Mouse (Mus musculus): ENCODE results near the gene Ceacam9. TPM values are rescaled to one million over a fixed set of nuclear protein-coding genes. Genes with fewer than 3 reads are reported as not detected.
A peak's percentile ranks its signal among the peaks of the same experiment; 100 is the strongest.

Gene Ceacam9
- polyA plus RNA-seq, 1 experiment from 2014 or later: not detected

GRCm38 (mm10) chr7:16739056-16739604, 17.4 kb downstream of the Ceacam9 start:
- ATAC-seq: no peak
- ChIA-PET CTCF (interaction anchor here (1.9 kb wide), 1 partner anchor 110 kb away, joined by 6 read pairs; no protein-coding TSS in a partner anchor), POLR2A (no interaction called here)
- TF ChIP-seq CTCF (IDR thresholded peaks at IDR 0.05): no peak
- in situ Hi-C loops (cut with MboI; ENCODE audit: low pct_unique_long_range_greater_than_20kb): no loop called here
- H3K27me3 ChIP-seq: no peaks in the 10 kb centered on the region
- no peak for DNase-seq (ENCODE audit: low read depth, low spot score)

GRCm38 (mm10) chr7:16745373-16745772, 23.6 kb downstream of the Ceacam9 start:
- in situ Hi-C loops (cut with MboI; ENCODE audit: low pct_unique_long_range_greater_than_20kb): loop anchor here (5.0 kb wide), 1 partner anchor 52 kb away; no protein-coding TSS in a partner anchor
- DNase-seq (ENCODE audit: low read depth, low spot score) (no peak), ATAC-seq (no peak)
- TF ChIP-seq CTCF (IDR thresholded peaks at IDR 0.05): no peak
- no peaks in the 10 kb centered on the region for H3K27me3 ChIP-seq
- CTCF ChIA-PET: interaction anchor here (0.6 to 1.6 kb wide), 5 partner anchors 12 to 72 kb away, joined by 3 to 7 read pairs (median 4); partner anchors contain the start of gene Slc1a5
- POLR2A ChIA-PET: no interaction called here

GRCm38 (mm10) chr7:16746093-16746492, 24.4 kb downstream of the Ceacam9 start:
- no peaks in the 10 kb centered on the region for H3K27me3 ChIP-seq
- ChIA-PET CTCF (interaction anchor here (0.6 to 1.6 kb wide), 5 partner anchors 11 to 72 kb away, joined by 3 to 5 read pairs (median 3); partner anchors contain the start of gene Slc1a5), POLR2A (no interaction called here)
- peak; percentile 70 for TF ChIP-seq CTCF (IDR thresholded peaks at IDR 0.05)
- ATAC-seq (no peak), DNase-seq (ENCODE audit: low read depth, low spot score) (no peak)
- in situ Hi-C loops (cut with MboI; ENCODE audit: low pct_unique_long_range_greater_than_20kb): loop anchor here (5.0 kb wide), 1 partner anchor 51 kb away; no protein-coding TSS in a partner anchor

- no peak for ATAC-seq
- CTCF ChIA-PET: no interaction called here
- TF ChIP-seq CTCF (IDR thresholded peaks at IDR 0.05): no peak
- DNase-seq (ENCODE audit: low read depth, low spot score): no peak
- H3K27me3 ChIP-seq: no peaks in the 10 kb centered on the region
- in situ Hi-C loops (cut with MboI; ENCODE audit: low pct_unique_long_range_greater_than_20kb): loop anchor here (5.0 kb wide), 1 partner anchor 50 kb away; no protein-coding TSS in a partner anchor
- POLR2A ChIA-PET: no interaction called here
Measured at GRCm38 (mm10) chr7:16747656-16748055, 25.9 kb downstream of the Ceacam9 start.

- in situ Hi-C loops (cut with MboI; ENCODE audit: low pct_unique_long_range_greater_than_20kb): no loop called here
- TF ChIP-seq CTCF (IDR thresholded peaks at IDR 0.05): no peak
- POLR2A ChIA-PET: no interaction called here
- no peak for DNase-seq (ENCODE audit: low read depth, low spot score)
- no peak for ATAC-seq
- no peaks in the 10 kb centered on the region for H3K27me3 ChIP-seq
- CTCF ChIA-PET: no interaction called here
Measured at GRCm38 (mm10) chr7:16752016-16752415, 30.3 kb downstream of the Ceacam9 start.

GRCm38 (mm10) chr7:16755362-16756017, 33.8 kb downstream of the Ceacam9 start:
- in situ Hi-C loops (cut with MboI; ENCODE audit: low pct_unique_long_range_greater_than_20kb): no loop called here
- ChIA-PET CTCF (no interaction called here), POLR2A (no interaction called here)
- ATAC-seq (no peak), DNase-seq (ENCODE audit: low read depth, low spot score) (no peak)
- no peak for TF ChIP-seq CTCF (IDR thresholded peaks at IDR 0.05)
- no peaks in the 10 kb centered on the region for H3K27me3 ChIP-seq

- DNase-seq (ENCODE audit: low read depth, low spot score) (no peak), ATAC-seq (no peak)
- ChIA-PET CTCF (no interaction called here), POLR2A (no interaction called here)
- no peak for TF ChIP-seq CTCF (IDR thresholded peaks at IDR 0.05)
- H3K27me3 ChIP-seq: no peaks in the 10 kb centered on the region
- in situ Hi-C loops (cut with MboI; ENCODE audit: low pct_unique_long_range_greater_than_20kb): no loop called here
Measured at GRCm38 (mm10) chr7:16758872-16759574, 37.3 kb downstream of the Ceacam9 start.

GRCm38 (mm10) chr7:16760292-16760691, 38.6 kb downstream of the Ceacam9 start:
- ATAC-seq: no peak
- H3K27me3 ChIP-seq: no peaks in the 10 kb centered on the region
- no peak for TF ChIP-seq CTCF (IDR thresholded peaks at IDR 0.05)
- POLR2A ChIA-PET: interaction anchor here (0.7 kb wide), 1 partner anchor 37 kb away, joined by 3 read pairs; no protein-coding TSS in a partner anchor
- CTCF ChIA-PET: no interaction called here
- in situ Hi-C loops (cut with MboI; ENCODE audit: low pct_unique_long_range_greater_than_20kb): no loop called here
- no peak for DNase-seq (ENCODE audit: low read depth, low spot score)

GRCm38 (mm10) chr7:16761005-16761481, 39.3 kb downstream of the Ceacam9 start:
- CTCF ChIA-PET: interaction anchor here (1.4 kb wide), 1 partner anchor 15 kb away, joined by 5 read pairs; no protein-coding TSS in a partner anchor
- TF ChIP-seq CTCF (IDR thresholded peaks at IDR 0.05): no peak
- POLR2A ChIA-PET: interaction anchor here (0.7 kb wide), 1 partner anchor 36 kb away, joined by 3 read pairs; no protein-coding TSS in a partner anchor
- DNase-seq (ENCODE audit: low read depth, low spot score) (no peak), ATAC-seq (no peak)
- in situ Hi-C loops (cut with MboI; ENCODE audit: low pct_unique_long_range_greater_than_20kb): no loop called here
- no peaks in the 10 kb centered on the region for H3K27me3 ChIP-seq

GRCm38 (mm10) chr7:16761630-16762029, 39.9 kb downstream of the Ceacam9 start:
- CTCF ChIA-PET: interaction anchor here (1.4 kb wide), 1 partner anchor 15 kb away, joined by 5 read pairs; no protein-coding TSS in a partner anchor
- DNase-seq (ENCODE audit: low read depth, low spot score): no peak
- POLR2A ChIA-PET: no interaction called here
- no peak for ATAC-seq
- no peak for TF ChIP-seq CTCF (IDR thresholded peaks at IDR 0.05)
- in situ Hi-C loops (cut with MboI; ENCODE audit: low pct_unique_long_range_greater_than_20kb): no loop called here
- no peaks in the 10 kb centered on the region for H3K27me3 ChIP-seq

Measured in Patski (cell line).